Mouse (Mus musculus): Measurements from ENCODE around the gene Ubr2. TPM values are rescaled to one million over a fixed set of nuclear protein-coding genes. Genes with fewer than 3 reads are reported as not detected.

Ubr2 gene
- 7.1 and 11.8 TPM in 2 replicates for polyA plus RNA-seq (2012; rRNA removed; ENCODE audit: low replicate concordance)

GRCm38 (mm10) chr17:47009898-47010721, at the start of gene Ubr2:
Ubr2 (minus strand) TSS chr17:47010556.

DNA sequence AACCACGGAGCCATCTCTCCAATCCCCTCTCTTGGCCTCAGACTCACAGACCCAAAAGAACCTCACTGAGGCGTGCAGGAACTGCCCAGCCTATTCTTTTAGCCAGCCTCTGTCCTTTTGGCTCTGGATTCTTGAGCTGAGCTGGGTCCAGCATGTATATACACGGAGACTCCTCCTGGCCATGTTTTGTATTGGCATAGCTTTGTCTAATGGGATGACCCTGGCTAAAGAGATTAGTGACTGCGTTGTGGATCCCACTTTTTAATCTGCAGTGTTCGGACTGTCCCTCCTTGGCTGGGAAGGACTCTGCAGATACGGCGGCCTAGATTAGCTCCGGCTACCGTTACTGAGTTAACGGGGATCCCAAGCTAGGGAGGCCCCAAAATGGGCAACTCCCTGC, 100.2 kb downstream of the Ubr2 start, which contains the start of gene Prph2:
Gene Prph2 (plus strand): TSS at position 274 of the 400 bp plus-strand sequence.

GRCm38 (mm10) chr17:46890116-46890815, 120.1 kb downstream of the Ubr2 start, which contains the start of gene Tbcc:
Tbcc (plus strand) TSS chr17:46890684.

Other genes starting within 250 kb of the Ubr2 start
- not detected in 2 replicates for gene Ptcra, start 246.8 kb downstream of the Ubr2 start, polyA plus RNA-seq (2012; rRNA removed; ENCODE audit: low replicate concordance)
- gene 2310039H08Rik, start 237.9 kb downstream of the Ubr2 start, polyA plus RNA-seq (2012; rRNA removed; ENCODE audit: low replicate concordance), result 151 and 166 TPM in 2 replicates
- gene Rpl7l1, start 227.9 kb downstream of the Ubr2 start, polyA plus RNA-seq (2012; rRNA removed; ENCODE audit: low replicate concordance), result 7.7 and 7.9 TPM in 2 replicates
- gene Bicral, start 152.1 kb downstream of the Ubr2 start, polyA plus RNA-seq (2012; rRNA removed; ENCODE audit: low replicate concordance), result 4.0 and 5.0 TPM in 2 replicates
- gene Tbcc, start 119.9 kb downstream of the Ubr2 start, polyA plus RNA-seq (2012; rRNA removed; ENCODE audit: low replicate concordance), result 10.4 and 21.4 TPM in 2 replicates
- not detected in 2 replicates for gene Prph2, start 100.1 kb downstream of the Ubr2 start, polyA plus RNA-seq (2012; rRNA removed; ENCODE audit: low replicate concordance)

Data from duodenum, adult 2 months (tissue).